Mouse (Mus musculus) splenic B cell, adult 2 months (primary cell): ENCODE measurements at regions not wholly inside any gene's neighbourhood (a gene's known extent, or its start where the extent isn't known, plus 50 kb on each side); places are given as distances from the start of the nearest gene placed in this dataset.

Experiments used
- DNase-seq: peaks from one replicate; pipeline ENCODE4 v3.0.0-alpha.2; 2011; ENCODE audit warnings: low read depth, low spot score
- H3K27me3 ChIP-seq: 2 replicates; pipeline ENCODE4 v1.6.1; 2012; ENCODE audit warnings: mild to moderate bottlenecking, low read length, moderate library complexity, mixed read lengths; ENCODE audit not compliant: control insufficient read depth, poor library complexity, insufficient read depth, severe bottlenecking
- H3K36me3 ChIP-seq: 2 replicates; pipeline ENCODE4 v1.6.1; 2012; ENCODE audit warnings: mild to moderate bottlenecking, low read length, moderate library complexity, mixed read lengths; ENCODE audit not compliant: control insufficient read depth, poor library complexity, insufficient read depth, severe bottlenecking

- Histone ChIP-seq H3K27me3 (no peaks in the 10 kb centered on the region), H3K36me3 (no peaks in the 10 kb centered on the region)
- no peak for DNase-seq
These were observed 75.2 kb upstream of the Prdm1 start for GRCm38 (mm10) chr10:44603461-44603860.

DNA sequence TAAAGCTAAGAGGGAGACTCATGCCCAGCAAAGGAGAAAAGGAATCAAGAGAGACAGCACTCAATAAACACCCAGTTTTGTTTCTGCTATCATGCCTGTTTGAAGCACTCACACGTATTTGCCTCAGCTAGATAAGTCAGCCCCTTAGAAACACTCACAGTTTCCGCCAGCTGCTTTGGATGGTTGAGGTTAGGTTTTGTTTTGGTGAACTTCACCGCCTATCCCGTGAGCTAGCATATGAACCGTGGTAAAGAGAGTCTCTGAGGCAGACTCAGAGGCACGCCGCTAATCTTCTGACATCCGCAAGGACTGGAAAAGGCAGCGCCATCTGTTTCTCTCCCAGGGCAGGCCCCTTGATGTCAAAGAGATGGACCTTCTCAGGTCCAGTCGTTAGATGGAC, 73.2 kb upstream of the Prdm1 start:
- peak; percentile 40 for DNase-seq
- Histone ChIP-seq H3K36me3 (no peaks in the 10 kb centered on the region), H3K27me3 (no peaks in the 10 kb centered on the region)

GRCm38 (mm10) chr10:44599964-44600334, 71.6 kb upstream of the Prdm1 start:
- no peaks in the 10 kb centered on the region for H3K36me3 ChIP-seq
- no peaks in the 10 kb centered on the region for H3K27me3 ChIP-seq
- no peak for DNase-seq

DNA sequence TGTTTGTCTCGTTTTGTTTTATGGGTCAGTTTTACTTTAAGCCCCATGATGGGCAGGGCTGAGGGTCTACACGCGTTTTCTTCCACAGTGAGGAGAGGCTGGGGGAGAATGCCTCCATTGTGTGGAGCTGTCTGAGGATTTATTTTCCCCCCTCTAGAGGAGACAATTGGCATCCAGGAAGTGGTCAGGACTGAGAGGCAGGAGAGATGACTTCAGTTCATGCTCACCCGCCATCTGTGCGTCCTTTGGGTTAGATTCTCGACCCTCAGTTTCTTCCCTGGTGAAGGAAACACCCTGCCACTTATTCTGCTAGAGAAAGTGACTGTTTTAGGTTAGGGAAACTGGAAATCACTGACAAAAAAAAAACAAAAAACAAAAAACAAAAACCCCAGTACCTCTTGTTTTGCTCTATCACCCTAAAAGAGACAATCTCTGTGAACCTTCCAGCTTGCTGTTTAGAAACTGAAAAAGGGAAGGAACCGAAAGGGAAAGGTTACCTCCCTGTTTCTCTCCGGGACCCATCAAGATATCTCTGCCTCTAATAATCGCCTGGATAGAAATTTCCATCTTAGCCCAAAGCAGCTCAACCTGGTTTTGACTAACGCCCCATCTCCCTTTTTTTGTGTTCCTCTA, 71.1 kb upstream of the Prdm1 start:
- Histone ChIP-seq H3K27me3 (no peaks in the 10 kb centered on the region), H3K36me3 (no peaks in the 10 kb centered on the region)
- DNase-seq = peak; percentile 45

GRCm38 (mm10) chr10:44598615-44599014, 70.3 kb upstream of the Prdm1 start:
- Histone ChIP-seq H3K36me3 (no peaks in the 10 kb centered on the region), H3K27me3 (no peaks in the 10 kb centered on the region)
- no peak for DNase-seq

DNA sequence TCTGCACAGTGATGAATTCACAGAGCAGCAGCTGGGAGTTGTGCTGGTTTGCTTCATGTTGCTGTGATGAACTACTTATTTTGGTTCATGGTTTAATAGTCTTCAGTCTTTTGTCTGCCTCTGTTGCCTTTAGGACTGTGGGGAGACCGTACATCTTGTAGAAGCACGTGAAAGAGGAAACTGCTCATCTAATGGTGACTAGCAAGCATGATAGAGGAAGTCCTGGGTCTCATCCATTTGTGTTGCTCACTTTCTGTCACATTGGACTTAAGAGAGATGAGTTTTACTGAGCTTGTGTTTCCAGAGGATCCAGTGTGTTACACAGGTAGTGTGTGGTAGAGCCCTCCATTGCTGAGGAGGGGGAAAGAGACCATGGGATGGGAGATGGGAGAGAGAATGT, 67.6 kb upstream of the Prdm1 start:
- no peaks in the 10 kb centered on the region for H3K27me3 ChIP-seq
- peak; percentile 49 for DNase-seq

DNA sequence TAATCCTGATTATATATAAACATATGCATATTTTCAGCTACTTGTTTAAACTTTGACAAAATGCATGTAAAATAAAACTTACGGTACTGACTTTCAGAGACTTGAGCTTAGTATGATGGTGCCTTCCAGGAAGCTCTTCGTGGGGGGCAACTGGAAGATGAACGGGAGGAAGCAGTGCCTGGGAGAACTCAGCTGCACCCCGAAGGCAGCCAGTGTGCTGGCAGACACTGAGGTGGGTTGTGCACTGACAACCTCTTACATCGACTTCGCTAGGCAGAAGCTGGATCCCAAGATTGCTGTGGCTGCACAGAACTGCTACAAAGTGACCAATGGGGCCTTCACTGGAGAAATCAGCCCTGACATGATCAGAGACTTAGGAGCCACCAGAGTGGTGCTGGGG, 61.5 kb upstream of the Prdm1 start:
- Histone ChIP-seq H3K36me3 (no peaks in the 10 kb centered on the region), H3K27me3 (no peaks in the 10 kb centered on the region)
- DNase-seq = no peak

More for the DNA sequence above, 67.6 kb upstream of the Prdm1 start:
- no peaks in the 10 kb centered on the region for H3K36me3 ChIP-seq

GRCm38 (mm10) chr10:44589352-44589751, 61.1 kb upstream of the Prdm1 start:
- DNase-seq = no peak
- Histone ChIP-seq H3K27me3 (no peaks in the 10 kb centered on the region), H3K36me3 (no peaks in the 10 kb centered on the region)

GRCm38 (mm10) chr10:44582736-44583135, 54.4 kb upstream of the Prdm1 start:
- Histone ChIP-seq H3K36me3 (no peaks in the 10 kb centered on the region), H3K27me3 (no peaks in the 10 kb centered on the region)
- no peak for DNase-seq
